Mouse (Mus musculus) bone marrow macrophage, adult 2 months (primary cell): ENCODE results near the gene Osbpl11.

Experiments
- CTCF ChIP-seq: IDR thresholded peaks from 2 replicates; pipeline ENCODE4 v1.5.1; 2012; ENCODE audit warnings: low read depth, mild to moderate bottlenecking, low read length, moderate library complexity
- POLR2A ChIP-seq: IDR thresholded peaks from 2 replicates; pipeline ENCODE4 v1.6.1; 2012; ENCODE audit warnings: mild to moderate bottlenecking, low read depth, low read length, borderline replicate concordance

DNA sequence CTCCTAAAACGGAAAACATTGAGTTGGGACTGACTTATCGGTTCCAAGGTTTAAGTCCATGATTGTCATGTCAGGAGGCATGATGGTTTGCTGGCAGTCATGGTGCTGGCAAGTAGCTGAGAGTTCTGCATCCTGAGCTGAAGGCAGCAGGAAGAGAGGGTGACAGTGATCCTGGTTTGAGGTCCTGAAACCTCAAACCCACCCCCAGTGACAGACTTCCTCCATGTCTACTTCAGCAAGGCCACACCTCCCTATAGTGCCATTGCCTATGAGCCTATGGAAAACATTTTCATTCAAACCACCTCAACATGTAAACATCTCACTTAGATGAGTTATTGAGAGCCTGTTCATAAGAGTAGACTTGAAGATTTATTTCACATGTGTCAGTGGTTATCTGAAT is 54.4 kb downstream of the Osbpl11 start:
- TF ChIP-seq CTCF, result no peak
- no peak for TF ChIP-seq POLR2A
